Mouse (Mus musculus): ENCODE measurements around the gene Fam178b.

DNA sequence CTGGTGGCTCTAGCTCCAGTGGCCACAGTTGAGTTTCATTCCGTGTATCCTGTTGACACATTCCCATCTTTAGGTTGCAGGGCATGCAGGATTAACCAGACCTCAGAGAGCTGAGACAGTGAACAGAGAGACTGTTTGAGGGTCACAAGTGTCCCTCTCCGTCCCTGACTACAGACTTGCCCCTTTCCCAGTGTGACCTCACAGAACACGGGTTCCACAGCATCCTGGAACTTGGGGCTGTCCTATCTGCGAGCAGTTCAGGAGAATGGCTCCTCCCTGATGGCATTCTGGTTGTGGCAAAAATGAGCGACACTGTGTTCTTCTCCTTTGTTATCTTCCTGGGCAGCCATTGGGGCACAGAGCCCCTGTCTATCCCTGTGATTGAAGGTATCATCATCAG, 31.3 kb upstream of the Fam178b start, which contains the start of gene Actr1b:
- no peak for TF ChIP-seq CTCF (IDR thresholded peaks at IDR 0.05; ENCODE audit: borderline replicate concordance, extremely low read depth, insufficient read depth, insufficient read length)
- TF ChIP-seq POLR2A (IDR thresholded peaks at IDR 0.05; ENCODE audit: borderline replicate concordance, extremely low read depth, insufficient read depth, insufficient read length, poor library complexity, severe bottlenecking) = no peak

All from brain, embryonic 14.5 days (tissue).